Comparison of ENCODE assay signal across 1 mouse cellular context in the genomic region with DNA sequence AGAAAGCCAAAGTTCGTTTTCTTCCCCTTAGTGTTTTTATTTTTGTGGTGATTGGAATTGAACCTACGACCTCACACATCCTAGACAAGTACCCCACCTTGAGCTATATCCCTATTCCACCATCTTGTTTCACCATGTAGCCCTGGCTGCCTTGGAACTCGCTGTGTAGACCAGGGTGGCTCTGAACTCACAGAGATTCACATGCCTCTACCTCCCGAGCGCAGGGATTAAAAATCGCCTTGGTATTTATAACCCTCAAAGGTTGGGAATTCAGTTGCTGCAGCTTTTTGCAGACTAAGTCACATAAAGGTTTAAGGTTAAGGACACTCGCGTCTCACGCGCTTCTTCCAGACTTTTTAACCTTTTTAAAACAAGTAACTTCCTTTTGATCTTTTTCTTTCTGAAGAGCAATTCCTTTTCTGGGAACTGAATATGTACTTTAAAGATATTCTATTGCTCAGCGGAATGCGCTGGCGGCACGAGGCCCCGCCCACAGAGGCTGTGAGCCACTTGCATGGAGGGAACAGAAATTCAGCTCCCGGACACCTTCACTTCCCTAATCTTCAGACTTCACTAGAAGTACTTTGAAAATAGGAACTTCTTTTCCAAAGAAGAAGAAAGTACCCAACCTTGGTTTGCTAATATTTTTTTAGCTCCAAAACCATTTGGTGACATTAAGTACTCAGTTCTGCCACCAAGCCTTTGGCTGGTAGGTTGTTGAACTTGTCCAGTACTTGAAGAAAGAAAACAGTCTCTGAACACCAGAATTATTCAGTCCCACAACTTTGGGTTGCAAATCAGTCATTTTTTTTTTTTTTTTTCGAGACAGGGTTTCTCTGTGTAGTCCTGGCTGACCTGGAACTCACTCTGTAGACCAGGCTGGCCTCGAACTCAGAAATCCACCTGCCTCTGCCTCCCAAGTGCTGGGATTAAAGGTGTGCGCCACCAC.
TF ChIP-seq lines count a peak whose summit lies in the region.

No protein-coding gene starts in this region.

TF ChIP-seq in CH12.LX, 34 proteins besides CTCF, POLR2A, EP300 and RAD21:
- no peak; the same call in none of the 2 replicates for TF ChIP-seq MXI1 (IDR thresholded peaks at IDR 0.05; ENCODE audit: low read depth, low read length)
- TF ChIP-seq ZC3H11A (IDR thresholded peaks at IDR 0.05; ENCODE audit: low read depth, low read length): no peak
- TF ChIP-seq NRF1 (IDR thresholded peaks at IDR 0.05; ENCODE audit: low read depth, low read length): no peak; the same call in 1 of the 2 replicates
- TF ChIP-seq IRF4 (IDR thresholded peaks at IDR 0.05; ENCODE audit: low read depth, low read length): no peak; the same call in 1 of the 2 replicates
- TF ChIP-seq ZNF384 (IDR thresholded peaks at IDR 0.05; ENCODE audit: low read depth, low read length): peak; percentile 84
- TF ChIP-seq TBP (conservative IDR thresholded peaks at IDR 0.05; ENCODE audit: low read depth, low read length): peak; percentile 16; the same call in 1 of the 2 replicates
- no peak for TF ChIP-seq ZKSCAN1 (IDR thresholded peaks at IDR 0.05; ENCODE audit: borderline replicate concordance, low read depth, low read length)
- TF ChIP-seq JUN (IDR thresholded peaks at IDR 0.05; ENCODE audit: insufficient read depth, low read depth, low read length): no peak
- TF ChIP-seq MEF2A (IDR thresholded peaks at IDR 0.05; ENCODE audit: borderline replicate concordance, low read depth, low read length): no peak
- TF ChIP-seq SIN3A (IDR thresholded peaks at IDR 0.05; ENCODE audit: low read length): 0 out of 2 replicates have a peak, but pooled peaks have one; percentile 47
- TF ChIP-seq KAT2A (IDR thresholded peaks at IDR 0.05; ENCODE audit: insufficient replicate concordance, low read length): 0 out of 2 replicates have a peak, but pooled peaks have one; percentile 9
- TF ChIP-seq ELF1 (IDR thresholded peaks at IDR 0.05; ENCODE audit: low read depth, low read length): no peak
- peak; percentile 26; the same call in 1 of the 2 replicates for TF ChIP-seq ZMIZ1 (IDR thresholded peaks at IDR 0.05; ENCODE audit: low read depth, low read length)
- TF ChIP-seq USF2 (conservative IDR thresholded peaks at IDR 0.05; ENCODE audit: low read depth, low read length): no peak
- TF ChIP-seq RCOR1 (conservative IDR thresholded peaks at IDR 0.05; ENCODE audit: low read depth, low read length): no peak; the same call in 1 of the 2 replicates
- no peak for TF ChIP-seq SMC3 (IDR thresholded peaks at IDR 0.05; ENCODE audit: low read depth, low read length)
- no peak for TF ChIP-seq MAZ (IDR thresholded peaks at IDR 0.05; ENCODE audit: low read depth, low read length)
- TF ChIP-seq POLR2AphosphoS2 (IDR thresholded peaks at IDR 0.05; ENCODE audit: low read depth, low read length): peak; percentile 9; the same call in 1 of the 2 replicates
- no peak for TF ChIP-seq CHD2 (IDR thresholded peaks at IDR 0.05; ENCODE audit: low read length)
- TF ChIP-seq HCFC1 (IDR thresholded peaks at IDR 0.05; ENCODE audit: low read depth, low read length): no peak
- no peak for TF ChIP-seq GABPA (IDR thresholded peaks at IDR 0.05; ENCODE audit: insufficient replicate concordance, low read depth, low read length)
- no peak; the same call in 1 of the 2 replicates for TF ChIP-seq CHD1 (IDR thresholded peaks at IDR 0.05; ENCODE audit: low read depth, low read length)
- TF ChIP-seq JUND (conservative IDR thresholded peaks at IDR 0.05; ENCODE audit: low read depth, low read length): peak; percentile 62
- no peak for TF ChIP-seq ETS1 (conservative IDR thresholded peaks at IDR 0.05; ENCODE audit: low read depth, low read length)
- TF ChIP-seq TCF12 (IDR thresholded peaks at IDR 0.05; ENCODE audit: low read depth, low read length): peak; percentile 10
- TF ChIP-seq MAFK (IDR thresholded peaks at IDR 0.05; ENCODE audit: insufficient replicate concordance, low read length): peak; percentile 3; the same call in 1 of the 2 replicates
- no peak for TF ChIP-seq PAX5 (IDR thresholded peaks at IDR 0.05; ENCODE audit: low read length)
- no peak for TF ChIP-seq BHLHE40 (IDR thresholded peaks at IDR 0.05; ENCODE audit: low read depth, low read length)
- TF ChIP-seq NELFE (IDR thresholded peaks at IDR 0.05; ENCODE audit: low read depth, low read length): peak; percentile 5; the same call in 1 of the 2 replicates
- no peak for TF ChIP-seq UBTF (IDR thresholded peaks at IDR 0.05; ENCODE audit: low read depth, low read length)
- TF ChIP-seq E2F4 (IDR thresholded peaks at IDR 0.05; ENCODE audit: insufficient replicate concordance, low read depth, low read length): no peak; the same call in 1 of the 2 replicates
- TF ChIP-seq MAX (IDR thresholded peaks at IDR 0.05; ENCODE audit: low read length): peak; percentile 72
- TF ChIP-seq MYC (IDR thresholded peaks at IDR 0.05; ENCODE audit: low read depth, low read length): peak; percentile 46
- no peak for TF ChIP-seq USF1 (IDR thresholded peaks at IDR 0.05; ENCODE audit: low read depth, low read length)
